ENCODE assay signal across 7 mouse cellular contexts in the genomic region with DNA sequence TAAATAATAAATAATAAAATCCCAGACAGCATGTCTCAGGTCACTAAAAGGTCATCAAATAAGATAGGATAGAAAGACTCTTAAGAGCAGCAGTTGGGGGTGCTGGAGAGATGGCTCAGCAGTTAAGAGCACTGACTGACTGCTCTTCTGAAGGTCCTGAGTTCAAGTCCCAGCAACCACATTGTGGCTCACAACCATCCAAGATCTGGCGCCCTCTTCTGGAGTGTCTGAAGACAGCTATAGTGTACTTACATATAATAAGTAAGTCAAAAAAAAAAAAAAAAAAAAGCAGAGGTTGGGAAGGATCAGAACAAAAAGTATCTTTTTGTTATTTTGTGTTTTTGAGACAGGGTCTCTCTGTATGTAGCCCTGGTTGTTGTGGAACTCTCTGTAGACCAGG. TPM values are rescaled to one million over a fixed set of nuclear protein-coding genes. Genes with fewer than 3 reads are reported as not detected.
DNase-seq lines count a peak whose midpoint lies in the region; ATAC-seq and TF ChIP-seq lines count a peak whose summit lies in the region.
"Not testable (repeated sequence)": the region's sequence is repeated elsewhere in the genome, so short reads cannot be mapped to it uniquely, and the experiment has no call there.

No protein-coding gene starts in this region.

- H3K36me3 ChIP-seq in lung, embryonic 14.5 days (ENCODE audit: insufficient read depth), result peaks cover 29% of the 10 kb centered on the region
- H3K36me3 ChIP-seq in small intestine, adult 2 months (ENCODE audit: control insufficient read depth, insufficient read depth, low read length), result peaks cover 11% of the 10 kb centered on the region

- 0 out of 2 replicates have a peak, but pooled peaks have one; percentile 5 for TF ChIP-seq CTCF in bone marrow, adult 2 months (IDR thresholded peaks at IDR 0.05; ENCODE audit: control insufficient read depth, insufficient read depth, low read length)
- TF ChIP-seq CTCF in lung, embryonic 14.5 days (IDR thresholded peaks at IDR 0.05; ENCODE audit: low read depth), result peak; percentile 27
- TF ChIP-seq CTCF in small intestine, adult 2 months (IDR thresholded peaks at IDR 0.05; ENCODE audit: extremely low read depth, insufficient read length, insufficient replicate concordance, low read depth, low read length), result 0 out of 2 replicates have a peak, but pooled peaks have one; percentile 8

- not testable (repeated sequence) for ATAC-seq in lung, embryonic 14.5 days (ENCODE audit: insufficient read depth)

- TF ChIP-seq POLR2A in bone marrow, adult 2 months (IDR thresholded peaks at IDR 0.05; ENCODE audit: borderline replicate concordance, control insufficient read depth, low read depth, low read length); small intestine, adult 2 months (IDR thresholded peaks at IDR 0.05; ENCODE audit: low read depth, low read length): not testable (repeated sequence)

- not testable (repeated sequence) for H3K9ac ChIP-seq in lung, embryonic 14.5 days

- H3K9me3 ChIP-seq in lung, embryonic 14.5 days (ENCODE audit: low read depth, low read length), result not testable (repeated sequence)

- DNase-seq in CD4-positive, CD25-positive, alpha-beta regulatory T cell, adult 2 months (ENCODE audit: low read depth, low spot score), result peak; percentile 52
- peak; percentile 27 for DNase-seq in heart, postnatal 4 days
- peak; percentile 22 for DNase-seq in kidney, postnatal 10 days
- DNase-seq in lung, embryonic 14.5 days, result peak; percentile 19
- peak; percentile 16 for DNase-seq in thymus, postnatal 0 days (ENCODE audit: low spot score)

- not testable (repeated sequence) for H3K4me1 ChIP-seq in bone marrow, adult 2 months (ENCODE audit: control insufficient read depth, insufficient read depth, low read length); lung, embryonic 14.5 days (ENCODE audit: insufficient read depth); small intestine, adult 2 months (ENCODE audit: control insufficient read depth, insufficient read depth, insufficient read length, low read length)

- not testable (repeated sequence) for H3K4me2 ChIP-seq in lung, embryonic 14.5 days

- 84% methylated on average over 1 of the region's 1 CpGs for WGBS in bone marrow, adult 2 months
- 82% methylated on average over 1 of the region's 1 CpGs for WGBS in lung, embryonic 14.5 days
- WGBS in small intestine, adult 2 months, result 94% methylated on average over 1 of the region's 1 CpGs

- not testable (repeated sequence) for H3K27ac ChIP-seq in bone marrow, adult 2 months (ENCODE audit: control insufficient read depth, insufficient read depth, low read depth, low read length, poor library complexity); lung, embryonic 14.5 days (ENCODE audit: low read depth); small intestine, adult 2 months (ENCODE audit: insufficient read depth, low read depth, low read length)

- not testable (repeated sequence) for H3K4me3 ChIP-seq in bone marrow, adult 2 months (replicated peaks; ENCODE audit: control insufficient read depth, low read depth, low read length); lung, embryonic 14.5 days (ENCODE audit: low read depth, low read length); small intestine, adult 2 months (ENCODE audit: low read depth, low read length)

- not testable (repeated sequence) for H3K27me3 ChIP-seq in lung, embryonic 14.5 days (ENCODE audit: insufficient read depth, low read length); small intestine, adult 2 months (ENCODE audit: control insufficient read depth, insufficient read depth, low read length)

RNA-seq across cellular contexts. Expression of gene Pcbp1, which starts 31.1 kb away (rescaled TPM):
- polyA plus RNA-seq in bone marrow, adult 2 months (2011; ENCODE audit: insufficient read depth, insufficient read length, low replicate concordance, missing spikeins), result 52.9 and 86.3 TPM in 2 replicates
- total RNA-seq in heart, postnatal 4 days (2021), result 100 to 1,000 TPM; 227 to 230 TPM
- 552 and 588 TPM in 2 replicates for polyA plus RNA-seq in lung, embryonic 14.5 days (2014; fragmentation: Nextera tagmentation; extraction: Ambion mirVana)
- 244 and 314 TPM in 2 replicates for polyA plus RNA-seq in small intestine, adult 2 months (2012; rRNA removed)
- polyA plus RNA-seq in thymus, postnatal 0 days (2015; fragmentation: Nextera tagmentation; extraction: Ambion mirVana), result 466 and 487 TPM in 2 replicates
